In the genomic region with DNA sequence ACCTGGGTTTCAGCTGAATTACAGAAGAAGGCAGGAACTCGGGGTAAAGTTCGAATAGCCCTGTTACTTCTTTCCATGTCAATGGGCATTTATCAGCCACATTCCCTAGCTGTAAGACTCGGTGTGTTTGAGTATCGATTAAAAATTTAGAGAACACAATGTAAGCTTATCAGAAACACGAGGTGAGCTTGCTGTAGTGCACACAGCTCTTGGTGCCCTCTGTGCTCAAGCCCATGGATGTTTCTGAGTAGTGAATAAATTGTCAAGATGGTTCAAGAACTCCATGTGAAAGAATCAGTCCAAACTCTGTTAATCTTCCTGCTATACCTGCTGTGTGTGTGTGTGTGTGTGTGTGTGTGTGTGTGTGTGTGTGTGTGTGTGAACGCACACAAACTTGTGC, we compare ENCODE assay signal across 23 mouse cellular contexts.
"Had no signal": no experiment of that assay in that cellular context is flagged by ENCODE, and none has a peak within 500 bp of the region (broad histone marks: within the 10 kb centered on the region; RNA-seq: fewer than 3 reads in every experiment).

No protein-coding gene starts in this region.

- H3K36me3 ChIP-seq: heart, embryonic 10.5 days; heart, embryonic 12.5 days; hindbrain, embryonic 13.5 days; hindbrain, embryonic 15.5 days; intestine, embryonic 15.5 days; limb, embryonic 10.5 days; limb, embryonic 12.5 days had no signal

- H3K4me1 ChIP-seq: heart, embryonic 10.5 days had no signal

- H3K4me2 ChIP-seq: heart, embryonic 12.5 days; hindbrain, embryonic 13.5 days; hindbrain, embryonic 15.5 days; intestine, embryonic 15.5 days; limb, embryonic 12.5 days; liver, embryonic 11.5 days had no signal

- H3K9me3 ChIP-seq: heart, embryonic 10.5 days; heart, embryonic 12.5 days; hindbrain, embryonic 13.5 days; hindbrain, embryonic 15.5 days; intestine, embryonic 15.5 days; limb, embryonic 10.5 days; limb, embryonic 12.5 days had no signal

- H3K9ac ChIP-seq: forebrain, postnatal 0 days; heart, embryonic 12.5 days; hindbrain, embryonic 13.5 days; hindbrain, embryonic 15.5 days; intestine, embryonic 15.5 days; limb, embryonic 12.5 days had no signal

- H3K4me3 ChIP-seq: heart, embryonic 10.5 days; heart, embryonic 12.5 days; hindbrain, embryonic 13.5 days; hindbrain, embryonic 15.5 days; intestine, embryonic 15.5 days; layer of hippocampus, adult 2 months; left cerebral cortex, adult 2 months; limb, embryonic 10.5 days; limb, embryonic 12.5 days had no signal

- ATAC-seq: forebrain, postnatal 0 days; inflammation-experienced regulatory T-cells, adult 6 months; intestine, embryonic 15.5 days; intestine, postnatal 0 days had no signal

- DNase-seq: forebrain, postnatal 0 days; gastrocnemius, postnatal 14 days; gastrocnemius, postnatal 36 days; heart, adult 18-20 months; heart, postnatal 10 days; kidney, adult 18-20 months; kidney, adult 8-10 months; kidney, postnatal 10 days; kidney, postnatal 25 days; kidney, postnatal 4 days; liver had no signal

- H3K27ac ChIP-seq: heart, embryonic 10.5 days; hindbrain, embryonic 13.5 days; hindbrain, embryonic 15.5 days; intestine, embryonic 15.5 days; layer of hippocampus, adult 2 months; left cerebral cortex, adult 2 months; limb, embryonic 10.5 days; limb, embryonic 12.5 days had no signal
